Mouse (Mus musculus) C2C12 (cell line): ENCODE measurements around the gene Bri3bp. TPM values are rescaled to one million over a fixed set of nuclear protein-coding genes. Genes with fewer than 3 reads are reported as not detected.

Experiments
- H3K27me3 ChIP-seq: one replicate; pipeline ENCODE4 v1.6.1; 2011; ENCODE audit not compliant: control insufficient read depth, insufficient read depth, insufficient read length
- H3K36me3 ChIP-seq: one replicate; pipeline ENCODE4 v1.6.1; 2011; ENCODE audit not compliant: control insufficient read depth, insufficient read depth
- H3K4me3 ChIP-seq: one replicate; pipeline ENCODE4 v1.5.1; 2011; ENCODE audit warnings: mild to moderate bottlenecking, control low read depth; ENCODE audit not compliant: poor library complexity, insufficient read depth, severe bottlenecking
- H3K79me2 ChIP-seq: one replicate; pipeline ENCODE4 v1.6.1; 2011; ENCODE audit not compliant: control insufficient read depth, insufficient read depth
- H3K79me3 ChIP-seq: one replicate; pipeline ENCODE4 v1.6.1; 2011; ENCODE audit warnings: low read depth, control low read depth
- H3ac ChIP-seq: one replicate; pipeline ENCODE3; 2011; ENCODE audit warnings: low read depth; ENCODE audit not compliant: control insufficient read depth, insufficient read length
- CEBPB ChIP-seq: IDR thresholded peaks from one replicate; pipeline ENCODE4 v1.6.1; 2011; ENCODE audit warnings: low read depth, mild to moderate bottlenecking, control low read depth, moderate library complexity
- CTCF ChIP-seq: IDR thresholded peaks from one replicate; pipeline ENCODE4 v1.5.1; 2011; ENCODE audit not compliant: control insufficient read depth, insufficient read depth, insufficient read length
- FOSL1 ChIP-seq: IDR thresholded peaks from one replicate; pipeline ENCODE4 v1.8.0; 2011; ENCODE audit warnings: mild to moderate bottlenecking, low read length; ENCODE audit not compliant: poor library complexity, insufficient read depth, severe bottlenecking
- MAX ChIP-seq: IDR thresholded peaks from one replicate; pipeline ENCODE4 v1.6.1; 2011; ENCODE audit warnings: mild to moderate bottlenecking, control low read depth
- MYOD1 ChIP-seq: IDR thresholded peaks from one replicate; pipeline ENCODE4 v1.6.1; 2011; ENCODE audit warnings: low read depth; ENCODE audit not compliant: control insufficient read depth, insufficient read length
- MYOG ChIP-seq: IDR thresholded peaks from one replicate; pipeline ENCODE4 v1.6.1; 2011; ENCODE audit not compliant: control insufficient read depth, insufficient read length; ENCODE audit errors: extremely low read depth
- USF1 ChIP-seq: IDR thresholded peaks from one replicate; pipeline ENCODE4 v1.6.1; 2011; ENCODE audit warnings: low read depth, mild to moderate bottlenecking, control low read depth, moderate library complexity
- polyA plus RNA-seq: library from polyadenylated mRNA; unstranded; fragments of >200 nt; fragmentation: generic; extraction: Trizol; gene quantifications from one replicate; pipeline ENCODE4 v1.2.1, GENCODE M21; 2012; ENCODE audit warnings: missing spikeins

Bri3bp gene
- polyA plus RNA-seq, 1 experiment = 29.4 TPM

- peak within 1 kb of the TSS; percentile 80 for H3K4me3 ChIP-seq
- no peak for TF ChIP-seq MYOG
- TF ChIP-seq CEBPB = peak; percentile 99
- peak; percentile 93 for TF ChIP-seq MAX
These were observed 34.4 kb downstream of the Bri3bp start, which contains the start of gene Aacs for GRCm38 (mm10) chr5:125475601-125476285. Gene Aacs (plus strand): TSS chr5:125475814.

GRCm38 (mm10) chr5:125476286-125476625, 34.9 kb downstream of the Bri3bp start:
- no peak for TF ChIP-seq MYOG
- TF ChIP-seq MAX = no peak
- no peak for TF ChIP-seq USF1
- TF ChIP-seq CEBPB = no peak
- no peak for TF ChIP-seq CTCF
- no peak for TF ChIP-seq FOSL1
- TF ChIP-seq MYOD1 = no peak
- peaks cover 48% of the 10 kb centered on the region for H3K79me3 ChIP-seq
- peak overlapping the region; percentile 70 for H3ac ChIP-seq

More at GRCm38 (mm10) chr5:125475601-125476285, 34.4 kb downstream of the Bri3bp start, which contains the start of gene Aacs:
- peaks cover 43% of the 10 kb centered on the region for H3K79me3 ChIP-seq
- H3K27me3 ChIP-seq = no peaks in the 10 kb centered on the region
- H3ac ChIP-seq = peak within 1 kb of the TSS; percentile 70
- H3K36me3 ChIP-seq = peaks cover 23% of the 10 kb centered on the region
- peaks cover 51% of the 10 kb centered on the region for H3K79me2 ChIP-seq

GRCm38 (mm10) chr5:125476799-125477198, 35.4 kb downstream of the Bri3bp start:
- peak overlapping the region; percentile 37 for H3ac ChIP-seq

More at GRCm38 (mm10) chr5:125476286-125476625, 34.9 kb downstream of the Bri3bp start:
- Histone ChIP-seq H3K27me3 (no peaks in the 10 kb centered on the region), H3K4me3 (peak overlapping the region; percentile 80), H3K36me3 (peaks cover 27% of the 10 kb centered on the region), H3K79me2 (peaks cover 56% of the 10 kb centered on the region)

GRCm38 (mm10) chr5:125477533-125477932, 36.2 kb downstream of the Bri3bp start:
- peak overlapping the region; percentile 80 for H3K4me3 ChIP-seq

More at GRCm38 (mm10) chr5:125476799-125477198, 35.4 kb downstream of the Bri3bp start:
- no peak for TF ChIP-seq FOSL1
- H3K36me3 ChIP-seq = peaks cover 32% of the 10 kb centered on the region
- peaks cover 61% of the 10 kb centered on the region for H3K79me2 ChIP-seq
- peaks cover 53% of the 10 kb centered on the region for H3K79me3 ChIP-seq
- H3K4me3 ChIP-seq = peak overlapping the region; percentile 80
- H3K27me3 ChIP-seq = no peaks in the 10 kb centered on the region

GRCm38 (mm10) chr5:125478037-125478436, 36.7 kb downstream of the Bri3bp start:
- Histone ChIP-seq H3K79me3 (peaks cover 58% of the 10 kb centered on the region), H3K36me3 (peaks cover 45% of the 10 kb centered on the region), H3ac (no peak overlapping the region), H3K4me3 (no peak overlapping the region), H3K79me2 (peaks cover 74% of the 10 kb centered on the region), H3K27me3 (no peaks in the 10 kb centered on the region)
- TF ChIP-seq MYOD1 (no peak), MYOG (no peak), CTCF (no peak)

More at GRCm38 (mm10) chr5:125477533-125477932, 36.2 kb downstream of the Bri3bp start:
- peaks cover 40% of the 10 kb centered on the region for H3K36me3 ChIP-seq
- H3K27me3 ChIP-seq = no peaks in the 10 kb centered on the region
- no peak overlapping the region for H3ac ChIP-seq
- TF ChIP-seq FOSL1 (no peak), MAX (no peak), USF1 (no peak), MYOG (no peak), MYOD1 (no peak), CEBPB (no peak), CTCF (no peak)
- H3K79me2 ChIP-seq = peaks cover 69% of the 10 kb centered on the region
- peaks cover 58% of the 10 kb centered on the region for H3K79me3 ChIP-seq

- Histone ChIP-seq H3K27me3 (no peaks in the 10 kb centered on the region), H3K36me3 (peaks cover 55% of the 10 kb centered on the region), H3ac (no peak overlapping the region), H3K4me3 (no peak overlapping the region), H3K79me3 (peaks cover 58% of the 10 kb centered on the region), H3K79me2 (peaks cover 76% of the 10 kb centered on the region)
- TF ChIP-seq USF1 (no peak), FOSL1 (no peak), MYOD1 (no peak), CEBPB (no peak), MAX (no peak), CTCF (no peak), MYOG (no peak)
These were observed 38.0 kb downstream of the Bri3bp start for GRCm38 (mm10) chr5:125479376-125479775.
